Mouse (Mus musculus) thymus, adult 2 months (tissue): ENCODE results near the gene Orc5. TPM values are rescaled to one million over a fixed set of nuclear protein-coding genes. Genes with fewer than 3 reads are reported as not detected.
A peak's percentile ranks its signal among the peaks of the same experiment; 100 is the strongest.

Source experiments
- DNase-seq: peaks from one replicate; pipeline ENCODE4 v3.0.0; 2021
- H3K27ac ChIP-seq: fragments of 200-500 bp; 2 replicates; pipeline ENCODE4 v1.5.1; 2012; ENCODE audit warnings: low read length, control low read depth; ENCODE audit not compliant: control insufficient read depth, insufficient read depth
- H3K27me3 ChIP-seq: fragments of 200-500 bp; 2 replicates; pipeline ENCODE4 v1.6.1; 2012; ENCODE audit warnings: mild to moderate bottlenecking, low read length, moderate library complexity, mixed read lengths; ENCODE audit not compliant: control insufficient read depth, insufficient read depth
- H3K36me3 ChIP-seq: fragments of 200-500 bp; 2 replicates; pipeline ENCODE4 v1.6.1; 2012; ENCODE audit warnings: mild to moderate bottlenecking, low read length, moderate library complexity; ENCODE audit not compliant: control insufficient read depth, insufficient read depth
- H3K4me1 ChIP-seq: fragments of 200-500 bp; replicated peaks from 2 replicates; pipeline ENCODE4 v1.6.1; 2012; ENCODE audit warnings: low read length; ENCODE audit not compliant: control insufficient read depth, insufficient read depth
- H3K4me3 ChIP-seq: fragments of 200-500 bp; 2 replicates; pipeline ENCODE4 v1.5.1; 2012; ENCODE audit warnings: mild to moderate bottlenecking, low read length, control low read depth, moderate library complexity; ENCODE audit not compliant: control insufficient read depth, insufficient read depth
- CTCF ChIP-seq: fragments of 200-500 bp; IDR thresholded peaks from 2 replicates; pipeline ENCODE4 v1.5.1; 2012; ENCODE audit warnings: mild to moderate bottlenecking, control low read depth, low read length, moderate library complexity, borderline replicate concordance; ENCODE audit not compliant: control insufficient read depth, poor library complexity, insufficient read depth; ENCODE audit errors: extremely low read depth
- POLR2A ChIP-seq: fragments of 200-500 bp; IDR thresholded peaks from 2 replicates; pipeline ENCODE4 v1.6.1; 2012; ENCODE audit warnings: mild to moderate bottlenecking, low read length, control low read depth, moderate library complexity; ENCODE audit not compliant: control insufficient read depth, poor library complexity, insufficient read depth; ENCODE audit errors: extremely low read depth
- WGBS: fragments of 180-500 bp; shearing (Covaris S2); methylation state at CpG from one replicate; pipeline ENCODE4 v1.1.7; 2018; 5-methylcytosine and 5-hydroxymethylcytosine counted together
- polyA plus RNA-seq: library from polyadenylated mRNA; depleted of rRNA; stranded (reverse); fragments of >200 nt; gene quantifications from 2 replicates; pipeline ENCODE4 v1.2.3, GENCODE M21; 2012

Orc5 gene
- polyA plus RNA-seq, 1 experiment: 5.3 TPM

DNA sequence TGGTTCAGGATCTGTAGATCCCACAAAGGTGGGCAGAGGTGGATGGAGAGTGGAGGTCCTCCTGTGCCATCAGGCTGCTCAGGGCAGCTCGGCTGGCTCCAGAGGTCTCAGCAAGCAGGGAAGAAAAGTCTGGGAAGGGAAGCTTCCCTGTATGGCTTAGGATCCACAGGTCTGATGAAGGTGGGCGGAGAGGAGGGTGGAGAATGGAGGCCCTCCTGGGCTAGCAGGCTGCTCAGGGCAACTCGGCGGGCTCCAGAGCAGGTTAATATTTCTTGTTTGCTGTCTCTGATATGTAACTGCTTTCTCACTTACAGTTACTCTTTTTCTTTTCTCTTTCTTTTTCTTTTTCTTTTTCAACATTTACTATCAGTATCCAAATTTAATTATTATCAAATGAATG is 6.5 kb upstream of the Orc5 start:
- H3K27me3 ChIP-seq: no peaks in the 10 kb centered on the region
- no peaks in the 10 kb centered on the region for H3K36me3 ChIP-seq
- DNase-seq: no peak
- no peak overlapping the region for H3K4me3 ChIP-seq
- H3K27ac ChIP-seq: no peak overlapping the region
- no peaks in the 10 kb centered on the region for H3K4me1 ChIP-seq
- WGBS: 98% methylated on average over 4 of the region's 4 CpGs
- no peak for TF ChIP-seq POLR2A
- no peak for TF ChIP-seq CTCF

GRCm38 (mm10) chr5:22552233-22552765 is 2.1 kb upstream of the Orc5 start:
- DNase-seq: no peak
- no peak overlapping the region for H3K4me3 ChIP-seq
- no peaks in the 10 kb centered on the region for H3K4me1 ChIP-seq
- H3K27me3 ChIP-seq: no peaks in the 10 kb centered on the region
- no peak for TF ChIP-seq CTCF
- no peak for TF ChIP-seq POLR2A
- H3K36me3 ChIP-seq: no peaks in the 10 kb centered on the region
- H3K27ac ChIP-seq: no peak overlapping the region
- 98% methylated on average over 14 of the region's 14 CpGs for WGBS

GRCm38 (mm10) chr5:22549366-22550032 is 730 bp downstream of the Orc5 start:
- DNase-seq: no peak
- TF ChIP-seq CTCF: no peak
- TF ChIP-seq POLR2A: no peak
- H3K27ac ChIP-seq: peak overlapping the region; percentile 71
- no peaks in the 10 kb centered on the region for H3K4me1 ChIP-seq
- no peaks in the 10 kb centered on the region for H3K27me3 ChIP-seq
- H3K36me3 ChIP-seq: peaks cover 14% of the 10 kb centered on the region
- 11% methylated on average over 11 of the region's 11 CpGs for whole genome bisulfite sequencing
- peak overlapping the region; percentile 98 for H3K4me3 ChIP-seq

- no peak for DNase-seq
- no peaks in the 10 kb centered on the region for H3K4me1 ChIP-seq
- no peak overlapping the region for H3K4me3 ChIP-seq
- WGBS: 78% methylated on average over 6 of the region's 6 CpGs
- H3K36me3 ChIP-seq: peaks cover 14% of the 10 kb centered on the region
- no peak for TF ChIP-seq POLR2A
- no peak for TF ChIP-seq CTCF
- no peak overlapping the region for H3K27ac ChIP-seq
- no peaks in the 10 kb centered on the region for H3K27me3 ChIP-seq
Observed at GRCm38 (mm10) chr5:22548556-22549161, 1.6 kb downstream of the Orc5 start.

DNA sequence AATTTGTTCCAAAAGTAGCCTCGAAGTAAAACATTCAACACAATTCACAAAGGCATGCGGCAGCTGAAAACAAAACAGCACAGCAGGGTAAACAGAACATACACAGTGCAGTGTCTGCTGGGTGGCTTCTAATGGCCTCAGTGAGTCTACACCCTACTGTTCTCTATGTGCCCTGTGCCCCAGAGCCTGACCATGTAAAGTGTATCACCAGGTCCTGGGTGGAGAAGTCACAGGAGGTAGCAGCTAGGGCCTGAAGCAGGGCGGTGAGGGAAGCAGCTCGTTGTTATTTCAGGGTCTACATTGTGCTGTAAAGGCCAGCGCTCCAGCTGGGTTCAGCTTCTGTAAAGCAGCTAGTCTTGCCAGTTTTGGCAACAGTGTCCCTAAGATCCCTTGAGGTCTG is 3.7 kb downstream of the Orc5 start:
- DNase-seq: no peak
- TF ChIP-seq POLR2A: no peak
- TF ChIP-seq CTCF: no peak
- H3K27ac ChIP-seq: no peak overlapping the region
- no peaks in the 10 kb centered on the region for H3K27me3 ChIP-seq
- peaks cover 14% of the 10 kb centered on the region for H3K36me3 ChIP-seq
- no peak overlapping the region for H3K4me3 ChIP-seq
- WGBS: 95% methylated on average over 5 of the region's 5 CpGs
- H3K4me1 ChIP-seq: no peaks in the 10 kb centered on the region

GRCm38 (mm10) chr5:22545305-22545704 is 4.9 kb downstream of the Orc5 start:
- peaks cover 21% of the 10 kb centered on the region for H3K36me3 ChIP-seq
- H3K27ac ChIP-seq: no peak overlapping the region
- H3K4me3 ChIP-seq: no peak overlapping the region
- TF ChIP-seq POLR2A (no peak), CTCF (no peak)
- H3K4me1 ChIP-seq: no peaks in the 10 kb centered on the region
- H3K27me3 ChIP-seq: no peaks in the 10 kb centered on the region
- no peak for DNase-seq

GRCm38 (mm10) chr5:22542676-22543075 is 7.6 kb downstream of the Orc5 start:
- Histone ChIP-seq H3K4me1 (no peaks in the 10 kb centered on the region), H3K36me3 (peaks cover 29% of the 10 kb centered on the region), H3K27me3 (no peaks in the 10 kb centered on the region), H3K4me3 (no peak overlapping the region), H3K27ac (no peak overlapping the region)
- TF ChIP-seq POLR2A (no peak), CTCF (no peak)
- no peak for DNase-seq
- 96% methylated on average over 2 of the region's 2 CpGs for WGBS
